Mouse (Mus musculus): ENCODE measurements around the gene Sned1.
"Not testable (repeated sequence)": the region's sequence is repeated elsewhere in the genome, so short reads cannot be mapped to it uniquely, and the experiment has no call there.

Gene Sned1

GRCm38 (mm10) chr1:93229221-93229620 is 6.4 kb upstream of the Sned1 start:
- CTCF ChIA-PET: no interaction called here

DNA sequence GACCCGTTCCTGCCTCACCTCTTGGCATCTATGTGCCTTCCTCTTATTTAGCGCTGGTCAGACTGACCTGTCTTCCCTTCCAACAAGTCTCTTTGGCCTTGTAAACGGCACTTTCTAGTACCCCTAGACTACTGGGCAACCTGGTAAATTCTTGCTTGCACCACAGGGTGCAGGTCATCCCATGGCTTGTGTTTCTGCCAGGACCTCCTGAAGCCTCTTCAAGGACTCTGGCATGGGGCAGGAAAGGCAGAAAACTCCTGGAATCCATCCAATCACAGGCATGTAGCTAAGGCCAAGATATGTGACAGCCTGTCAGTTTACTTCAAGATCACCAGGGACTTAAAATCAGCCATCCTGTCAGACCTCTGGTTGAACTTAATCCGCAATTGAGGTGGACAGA is 6.0 kb upstream of the Sned1 start:
- CTCF ChIA-PET: no interaction called here

- CTCF ChIA-PET: no interaction called here
Measured at GRCm38 (mm10) chr1:93236545-93236924, 894 bp downstream of the Sned1 start.

- CTCF ChIA-PET: no interaction called here
Measured at GRCm38 (mm10) chr1:93237676-93238075, 2.0 kb downstream of the Sned1 start.

DNA sequence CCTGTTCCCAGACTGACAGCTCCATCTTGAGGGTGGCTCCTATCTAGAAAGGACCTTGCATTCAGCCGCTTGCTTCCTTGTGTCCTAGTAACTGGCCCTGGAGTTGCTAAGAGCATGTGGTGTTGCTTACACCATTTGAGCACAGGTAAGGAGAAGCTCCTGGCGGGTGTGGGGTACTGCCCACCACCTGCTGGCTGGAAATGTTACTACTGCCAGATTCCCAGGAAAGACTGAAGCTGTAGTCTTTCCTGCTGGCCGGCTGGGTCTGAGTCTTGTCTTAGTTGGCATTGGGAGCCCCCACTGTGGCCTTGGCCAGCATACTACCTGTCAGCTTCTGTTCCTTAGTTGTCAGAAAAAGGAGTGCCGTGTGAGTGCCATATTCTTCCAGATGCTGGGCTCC is 2.6 kb downstream of the Sned1 start:
- CTCF ChIA-PET: no interaction called here

DNA sequence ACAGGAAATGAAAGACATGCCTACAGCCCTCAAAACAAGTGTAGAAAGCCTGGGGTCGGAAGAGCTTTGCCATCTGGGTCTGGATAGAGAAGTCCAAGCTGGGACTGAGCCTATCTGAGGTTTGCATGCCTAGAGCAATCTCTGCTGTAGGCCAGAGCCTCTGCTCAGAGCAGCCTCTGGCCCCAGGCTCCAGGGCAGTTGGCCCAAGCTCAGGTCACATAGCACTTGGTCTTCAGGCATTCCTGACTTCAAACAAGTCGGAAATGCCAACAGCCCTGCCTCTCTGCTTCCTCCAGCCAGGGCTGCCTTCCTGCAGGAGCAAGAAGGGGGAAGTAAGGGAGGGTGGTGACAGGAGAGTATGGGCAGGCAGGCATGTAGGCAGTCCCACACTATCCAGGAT is 10.3 kb downstream of the Sned1 start:
- CTCF ChIA-PET: no interaction called here

- CTCF ChIA-PET: no interaction called here
Measured at GRCm38 (mm10) chr1:93252586-93252985, 16.9 kb downstream of the Sned1 start.

DNA sequence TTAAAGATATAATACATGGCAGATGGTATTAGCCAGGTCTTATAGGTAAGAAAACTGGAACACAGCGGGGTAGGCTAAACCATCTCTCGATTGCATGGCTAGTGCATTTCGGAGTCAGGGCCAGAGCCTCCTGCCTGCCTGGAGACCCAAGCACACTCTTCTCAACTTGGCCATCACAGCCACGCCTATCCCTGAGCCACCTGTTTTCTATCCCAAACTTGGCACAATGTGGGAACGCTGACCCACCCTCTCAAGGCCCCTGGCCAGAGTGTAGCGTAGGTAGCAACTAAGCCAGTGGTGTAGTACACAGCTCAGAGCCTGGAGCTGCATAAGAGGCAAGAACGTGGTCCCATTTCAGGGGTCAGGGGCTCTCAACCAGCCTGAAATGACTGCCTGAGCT is 20.1 kb downstream of the Sned1 start:
- CTCF ChIA-PET: no interaction called here

DNA sequence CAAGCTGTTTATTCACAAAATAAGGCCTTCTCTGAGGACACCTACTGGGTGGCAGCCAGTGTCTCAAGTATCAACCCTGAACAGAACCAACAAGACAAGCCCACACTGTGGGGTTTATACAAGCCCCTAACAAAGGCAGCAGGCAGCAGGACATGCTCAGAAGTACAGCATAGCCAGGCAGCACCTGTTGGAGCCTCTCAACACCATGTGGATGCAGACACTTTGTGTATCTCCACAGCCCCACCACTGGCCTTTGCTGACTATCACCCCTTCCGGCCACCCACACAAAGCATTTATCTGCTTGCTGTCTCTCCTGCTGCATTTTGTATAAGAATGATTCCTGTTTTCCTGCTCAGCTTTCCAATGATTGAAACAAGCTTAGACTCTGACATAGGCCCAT is 21.9 kb downstream of the Sned1 start:
- CTCF ChIA-PET: no interaction called here

GRCm38 (mm10) chr1:93267207-93267606 is 31.6 kb downstream of the Sned1 start:
- CTCF ChIA-PET: no interaction called here

DNA sequence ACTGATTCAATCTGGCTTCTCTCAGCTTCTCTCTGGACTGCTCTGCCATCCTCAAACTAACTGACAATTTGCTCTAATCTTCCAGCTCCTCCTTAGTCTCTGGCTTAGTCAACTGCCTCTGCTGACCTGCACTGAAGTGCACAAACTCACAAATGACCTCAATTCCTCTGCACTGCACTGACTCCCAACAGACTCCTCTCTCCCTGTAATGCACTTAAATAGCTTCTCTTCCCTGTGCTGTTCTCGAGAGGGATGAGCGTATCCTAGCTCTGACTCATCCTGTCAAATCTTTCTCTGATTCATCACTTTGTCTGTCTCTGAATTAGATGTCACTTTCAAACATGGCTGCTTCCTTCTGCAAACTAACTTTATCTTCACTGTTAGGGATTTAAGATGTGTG is 32.6 kb downstream of the Sned1 start:
- CTCF ChIA-PET: no interaction called here

DNA sequence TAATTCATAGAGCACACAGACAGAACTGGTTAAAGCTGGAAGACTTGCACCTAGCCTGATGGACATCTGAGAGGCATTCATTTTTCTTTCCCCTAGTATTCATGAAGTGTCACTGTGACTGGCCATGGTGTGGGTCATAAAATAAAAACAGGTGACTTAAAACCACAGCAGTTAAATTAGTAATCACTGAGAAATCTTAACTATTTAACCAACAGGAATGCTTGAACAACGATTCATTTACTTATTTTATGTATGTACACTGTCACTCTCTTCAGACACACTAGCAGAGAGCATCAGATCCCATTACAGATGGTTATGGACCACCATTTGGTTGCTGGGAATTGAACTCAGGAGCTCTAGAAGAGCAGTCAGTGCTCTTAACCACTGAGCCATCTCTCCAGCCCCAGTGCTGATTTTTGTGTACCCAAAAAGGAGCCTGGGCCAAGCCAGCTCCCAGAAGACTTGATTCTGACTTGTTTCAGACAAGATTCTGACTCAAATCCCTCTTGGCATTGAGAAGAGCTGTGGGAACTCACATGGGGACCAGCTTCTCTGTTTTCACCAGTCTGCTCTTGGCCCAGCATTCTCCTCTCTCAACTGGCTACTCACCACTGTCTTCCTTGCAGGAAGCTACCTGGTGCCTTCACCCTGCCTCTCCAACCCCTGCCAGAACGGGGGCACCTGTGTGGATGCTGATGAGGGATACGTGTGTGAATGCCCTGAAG is 35.0 kb downstream of the Sned1 start:
- CTCF ChIA-PET: no interaction called here

DNA sequence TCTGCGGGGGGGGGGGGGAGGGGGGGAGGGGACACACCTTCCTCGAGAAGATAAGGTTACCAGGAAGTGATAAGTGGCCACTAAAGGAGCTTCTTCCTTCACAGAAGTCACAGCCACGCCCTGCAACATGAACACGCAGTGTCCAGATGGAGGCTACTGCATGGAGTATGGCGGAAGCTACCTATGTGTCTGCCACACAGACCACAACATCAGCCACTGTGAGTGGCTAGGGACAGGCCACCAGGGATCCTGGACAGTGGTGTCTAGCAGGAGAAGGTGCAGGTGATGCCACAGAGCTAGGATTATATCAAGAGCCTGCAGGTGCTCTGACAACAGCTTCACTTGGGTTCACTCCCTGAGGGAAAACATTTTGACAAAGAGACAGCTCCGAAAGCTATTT is 36.1 kb downstream of the Sned1 start:
- CTCF ChIA-PET: no interaction called here

- CTCF ChIA-PET: no interaction called here
Measured at GRCm38 (mm10) chr1:93272409-93272821, 36.8 kb downstream of the Sned1 start.

- CTCF ChIA-PET: no interaction called here
Measured at GRCm38 (mm10) chr1:93275561-93275960, 39.9 kb downstream of the Sned1 start.

GRCm38 (mm10) chr1:93277041-93277440 is 41.4 kb downstream of the Sned1 start:
- CTCF ChIA-PET: no interaction called here

GRCm38 (mm10) chr1:93289678-93290214 is 54.1 kb downstream of the Sned1 start:
- CTCF ChIA-PET: no interaction called here

DNA sequence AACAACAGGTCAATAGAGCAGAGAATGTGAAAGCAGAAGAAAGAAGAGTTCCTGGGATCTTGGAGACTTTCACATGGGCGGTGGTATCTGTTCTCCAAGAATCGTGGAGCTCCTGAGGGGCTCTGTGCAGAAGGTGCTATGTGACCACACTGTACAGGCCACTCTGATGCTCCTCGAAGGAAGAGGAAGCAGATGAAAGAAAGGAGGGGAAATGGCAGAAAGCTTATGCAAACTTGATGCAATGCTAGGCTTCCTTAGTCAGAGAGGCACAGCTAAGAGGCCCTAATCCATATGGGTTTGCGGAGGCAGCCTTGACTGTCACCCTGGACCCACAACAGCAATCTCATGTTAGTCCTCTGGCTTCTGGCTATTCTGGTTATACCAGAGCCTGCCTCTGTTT is 55.3 kb downstream of the Sned1 start:
- CTCF ChIA-PET: no interaction called here

- CTCF ChIA-PET: no interaction called here
Measured at GRCm38 (mm10) chr1:93291591-93291990, 56.0 kb downstream of the Sned1 start.

- CTCF ChIA-PET: no interaction called here
Measured at GRCm38 (mm10) chr1:93292006-93292405, 56.4 kb downstream of the Sned1 start.

DNA sequence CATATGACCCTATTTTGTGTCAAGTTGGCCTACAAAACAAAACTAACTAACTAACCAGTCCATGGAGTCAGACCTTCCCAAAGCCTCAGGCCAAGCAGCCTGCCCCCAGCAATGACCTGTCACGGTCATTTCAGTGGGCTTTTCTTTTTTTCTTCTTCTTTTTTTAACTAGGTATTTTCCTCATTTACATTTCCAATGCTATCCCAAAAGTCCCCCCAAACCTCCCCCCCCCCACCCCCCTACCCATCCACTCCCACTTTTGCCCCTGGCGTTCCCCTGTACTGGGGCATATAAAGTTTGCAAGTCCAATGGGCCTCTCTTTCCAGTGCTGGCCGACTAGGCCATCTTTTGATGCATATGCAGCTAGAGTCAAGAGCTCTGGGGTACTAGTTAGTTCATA is 58.9 kb downstream of the Sned1 start:
- CTCF ChIA-PET: not testable (repeated sequence)

DNA sequence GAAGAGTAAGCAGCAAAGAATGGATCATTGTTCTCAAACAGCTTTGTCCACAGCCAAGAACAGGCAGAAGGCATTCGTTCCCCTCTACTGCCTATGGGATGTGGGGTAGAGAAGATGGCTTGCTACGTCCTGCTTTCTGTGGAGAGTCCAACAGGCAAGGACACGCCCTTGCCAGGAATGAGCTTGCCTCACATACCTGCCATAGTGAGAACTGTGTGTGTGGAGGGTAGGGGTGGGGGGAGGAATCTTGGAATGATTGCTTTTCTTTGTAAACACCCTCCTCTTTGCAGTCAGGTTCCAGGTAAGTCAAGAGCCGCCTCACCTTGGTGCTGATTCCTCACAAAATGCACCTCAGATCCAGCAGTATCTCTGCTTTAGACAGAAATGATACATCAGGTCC is 64.2 kb downstream of the Sned1 start:
- CTCF ChIA-PET: no interaction called here

GRCm38 (mm10) chr1:93300578-93300977 is 64.9 kb downstream of the Sned1 start:
- CTCF ChIA-PET: no interaction called here

DNA sequence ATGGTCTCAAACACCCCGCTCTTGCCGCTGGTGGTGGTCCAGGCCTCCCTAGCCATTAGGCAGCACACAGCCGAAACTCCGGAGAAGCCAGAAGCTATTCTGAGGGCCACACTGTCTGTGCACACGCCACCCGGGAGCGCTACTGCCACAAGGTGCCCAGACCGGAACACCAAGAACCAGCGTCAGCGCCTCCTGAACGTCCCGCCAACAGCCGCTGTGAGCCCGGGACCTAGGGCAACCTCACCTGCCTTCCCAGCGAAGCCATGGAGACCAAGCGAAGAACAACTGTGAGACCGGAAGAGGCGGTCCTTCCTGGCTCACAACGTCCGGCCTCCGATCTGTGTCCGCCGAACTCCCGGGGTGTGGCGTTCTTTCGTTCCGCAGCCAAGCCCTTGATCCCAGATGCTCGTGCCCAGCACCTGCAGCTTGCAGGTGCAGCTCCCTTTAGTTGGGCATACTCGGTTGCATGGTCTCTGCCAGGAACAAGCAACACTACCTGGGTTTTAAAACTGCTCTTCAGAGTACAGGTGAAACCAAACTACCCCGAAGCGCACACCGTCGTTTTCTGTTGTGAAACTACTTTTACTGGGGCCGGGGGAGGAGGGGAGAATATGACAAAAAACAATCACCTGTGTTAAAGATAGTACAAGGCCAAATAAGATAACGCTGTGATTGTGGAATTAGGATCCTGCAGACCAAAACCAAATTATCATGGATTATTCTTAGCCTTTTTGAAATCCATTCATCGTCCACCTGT is 70.1 kb downstream of the Sned1 start, which contains the start of gene Mterf4:
Gene Mterf4 (minus strand): TSS at position 335 of the 757 bp plus-strand sequence.
- CTCF ChIA-PET: interaction anchor here (1.2 kb wide), 1 partner anchor 360 kb away, joined by 3 read pairs; no protein-coding TSS in a partner anchor

All from spleen, embryonic (tissue).